Mouse (Mus musculus) ovary, adult 18-20 months (tissue): Measurements from ENCODE around the gene Fancd2.

Experiments used
- DNase-seq: peaks from one replicate; pipeline ENCODE4 v3.0.0; 2022; ENCODE audit warnings: low spot score, mixed read lengths

Gene Fancd2

DNA sequence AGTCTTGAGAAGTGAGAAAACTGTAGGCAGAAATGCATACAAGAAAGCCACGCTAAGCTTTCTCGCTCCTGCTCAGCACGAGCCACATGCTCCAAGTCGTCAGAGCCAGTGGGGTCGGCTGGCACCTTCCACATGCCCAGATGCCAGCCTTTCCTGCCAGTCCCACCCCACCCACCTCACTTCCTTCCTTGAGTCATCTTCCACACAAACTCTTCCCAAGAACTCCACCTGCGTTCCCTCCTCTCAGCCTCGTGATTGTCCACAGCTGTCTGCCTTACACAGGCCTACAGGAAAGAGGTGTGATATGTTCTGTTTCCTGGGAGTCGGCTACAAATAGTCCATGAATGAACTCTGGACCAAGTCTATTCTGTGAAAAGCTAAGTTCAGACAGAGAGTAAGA, 8.1 kb upstream of the Fancd2 start:
- no peak for DNase-seq

- DNase-seq: no peak
These were observed 440 bp downstream of the Fancd2 start for GRCm38 (mm10) chr6:113531840-113532404.

GRCm38 (mm10) chr6:113534886-113535285, 3.4 kb downstream of the Fancd2 start:
- no peak for DNase-seq

DNA sequence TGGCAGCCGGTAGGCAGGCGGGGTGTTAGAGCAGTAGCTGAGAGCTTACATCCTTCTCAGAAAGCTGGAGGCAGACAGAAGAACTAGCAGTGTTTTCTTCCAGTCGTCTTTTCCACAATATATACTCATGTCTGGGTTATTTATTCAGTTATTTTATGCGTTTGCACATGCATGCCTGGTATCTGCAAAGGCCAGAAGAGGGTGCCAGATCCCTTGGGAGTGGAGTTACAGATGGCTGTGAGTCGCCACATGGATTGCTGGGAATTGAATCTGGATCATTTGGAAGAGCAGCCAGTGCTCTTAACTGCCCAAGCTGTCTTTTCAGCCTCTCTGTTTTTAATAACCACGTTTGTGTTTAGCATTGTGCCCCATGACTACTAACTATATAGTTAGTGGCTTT, 10.1 kb downstream of the Fancd2 start:
- no peak for DNase-seq

- DNase-seq: no peak
These were observed 12.5 kb downstream of the Fancd2 start for GRCm38 (mm10) chr6:113543906-113544481.

DNA sequence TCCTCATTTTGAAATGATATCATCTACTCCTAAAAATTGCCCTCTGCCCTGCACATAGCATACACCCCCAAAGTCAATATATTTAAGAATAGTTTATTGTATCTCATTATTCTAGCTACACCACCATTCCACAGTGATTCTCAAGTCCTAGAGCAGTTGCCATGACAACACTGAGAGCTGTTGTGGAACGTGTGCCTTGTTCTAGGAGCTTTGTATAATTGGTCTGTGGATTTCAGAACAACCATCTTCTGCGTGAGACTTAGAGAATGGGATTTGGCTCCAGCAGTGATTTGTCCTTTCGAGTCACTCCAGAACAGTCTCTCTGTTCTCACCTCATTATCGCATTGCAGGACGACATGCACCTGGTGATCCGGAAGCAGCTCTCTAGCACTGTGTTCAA, 28.3 kb downstream of the Fancd2 start:
- DNase-seq: no peak

DNA sequence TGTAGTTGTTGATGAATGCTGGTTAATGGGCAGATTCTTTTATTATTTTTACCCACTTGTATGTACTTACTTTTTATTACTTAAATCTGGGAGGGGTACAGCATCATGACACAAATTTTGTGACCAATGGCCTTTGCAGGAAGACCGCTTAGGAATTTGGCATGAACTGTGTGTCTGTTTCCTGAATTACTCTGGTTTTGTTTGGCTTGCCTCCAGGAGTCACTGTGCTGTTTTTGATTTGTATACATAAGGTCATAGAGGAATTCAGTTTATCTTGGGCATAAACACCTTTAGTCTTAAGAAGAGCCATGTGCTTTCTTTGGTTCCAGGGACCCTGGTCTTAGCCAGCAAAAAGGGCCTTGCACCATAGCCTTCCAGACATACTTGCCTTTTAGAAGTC, 33.1 kb downstream of the Fancd2 start:
- DNase-seq: no peak

DNA sequence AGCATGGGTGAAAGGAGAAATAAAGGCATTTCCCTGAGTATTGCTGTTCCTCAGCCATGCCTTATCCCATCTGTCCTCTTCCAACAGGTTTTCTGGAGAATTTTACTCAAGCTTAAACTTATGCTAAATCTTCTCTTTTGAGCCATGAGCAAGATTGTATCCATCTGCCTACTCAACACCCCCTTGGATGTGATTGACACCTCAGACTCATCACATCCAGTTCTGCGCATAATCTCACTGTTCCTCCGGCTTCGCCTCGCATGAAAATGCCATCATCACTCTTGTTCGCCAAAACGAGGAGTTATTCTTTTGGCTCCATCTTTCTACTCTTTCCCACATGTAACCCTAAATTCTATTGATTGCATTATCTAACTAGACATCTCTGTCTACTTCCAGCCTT, 44.6 kb downstream of the Fancd2 start:
- no peak for DNase-seq

GRCm38 (mm10) chr6:113579306-113579705, 47.8 kb downstream of the Fancd2 start:
- DNase-seq: no peak

- no peak for DNase-seq
These were observed 51.5 kb downstream of the Fancd2 start for GRCm38 (mm10) chr6:113583023-113583422.

DNA sequence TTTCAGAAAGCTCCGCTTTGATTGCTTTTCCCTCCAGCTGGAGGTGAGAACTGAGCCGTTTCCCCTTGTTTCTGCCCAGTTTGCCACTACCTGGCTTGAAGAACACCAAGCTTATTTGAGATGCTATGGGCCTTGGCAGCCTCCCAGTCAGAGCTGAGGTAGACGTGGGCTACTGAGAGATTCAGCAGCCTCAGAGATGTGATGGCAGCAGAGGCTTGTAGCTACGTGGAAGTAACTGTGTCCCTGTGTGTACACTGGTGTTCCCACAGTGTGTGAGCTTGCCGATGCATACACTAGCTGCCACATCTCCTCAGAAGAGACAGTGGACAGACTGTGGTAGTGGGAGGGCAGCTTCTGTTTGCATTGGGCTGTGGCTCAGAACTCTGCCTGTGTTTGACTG, 53.6 kb downstream of the Fancd2 start:
- no peak for DNase-seq

DNA sequence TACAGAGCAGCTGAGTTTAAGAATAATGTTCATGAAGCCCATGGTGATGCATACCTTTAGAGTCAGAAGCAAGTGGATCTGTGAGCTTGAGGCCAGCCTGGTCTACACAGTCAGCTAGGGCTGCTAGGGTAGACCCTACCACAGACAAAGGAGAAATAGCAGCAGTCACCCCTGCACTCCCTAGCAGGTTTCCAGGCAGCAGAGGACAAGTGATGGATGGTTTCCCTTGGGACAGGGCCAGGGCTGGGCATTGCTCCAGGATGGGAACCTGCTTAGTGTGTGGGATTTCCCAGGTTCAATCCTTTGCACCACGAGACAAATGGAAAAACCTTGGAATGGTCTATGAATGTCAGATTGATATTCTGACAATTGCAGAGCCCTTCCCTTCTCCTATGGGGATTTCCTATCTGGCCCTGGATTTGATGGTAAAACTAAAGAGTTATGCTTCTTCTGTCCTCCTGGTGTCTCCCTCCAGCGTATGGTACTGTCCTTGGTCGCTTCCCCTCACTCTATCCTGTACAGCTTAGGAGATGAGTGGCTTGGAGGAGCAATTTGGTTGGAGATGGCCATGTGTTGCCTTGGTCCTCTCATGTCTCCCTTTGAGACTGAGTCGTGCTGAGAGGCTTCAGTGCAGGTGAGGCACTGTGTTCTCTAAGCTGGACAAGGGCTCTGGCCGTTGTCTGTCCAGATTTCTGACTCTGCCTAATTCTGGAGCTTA, 55.1 kb downstream of the Fancd2 start:
- DNase-seq: no peak

GRCm38 (mm10) chr6:113592637-113593036, 61.2 kb downstream of the Fancd2 start:
- no peak for DNase-seq

- no peak for DNase-seq
These were observed 66.5 kb downstream of the Fancd2 start for GRCm38 (mm10) chr6:113597945-113598344.

- peak; percentile 60 for DNase-seq
These were observed 68.4 kb downstream of the Fancd2 start for GRCm38 (mm10) chr6:113599833-113600232.

GRCm38 (mm10) chr6:113600543-113601139, 69.2 kb downstream of the Fancd2 start, which contains the start of gene Fancd2os:
Fancd2os (minus strand) TSS chr6:113600715.
- DNase-seq: no peak

DNA sequence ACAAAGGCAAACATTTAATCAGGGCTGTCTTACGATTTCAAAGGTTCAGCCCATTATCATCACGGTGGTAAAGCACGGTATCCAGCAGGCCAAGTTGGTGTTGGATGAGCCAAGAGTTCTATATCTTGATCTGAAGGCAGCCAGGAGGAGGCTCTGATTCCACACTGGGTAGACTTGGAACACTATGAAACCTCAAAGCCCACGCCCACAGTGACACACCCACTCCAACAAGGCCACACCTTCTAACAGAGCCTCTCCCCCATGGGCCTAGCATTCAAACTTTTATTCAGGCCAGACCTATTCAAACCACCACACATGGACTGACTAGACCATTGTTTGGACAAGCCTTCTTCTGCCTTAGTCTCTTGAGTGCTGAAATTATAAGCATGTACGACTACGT, 71.3 kb downstream of the Fancd2 start:
- no peak for DNase-seq

DNA sequence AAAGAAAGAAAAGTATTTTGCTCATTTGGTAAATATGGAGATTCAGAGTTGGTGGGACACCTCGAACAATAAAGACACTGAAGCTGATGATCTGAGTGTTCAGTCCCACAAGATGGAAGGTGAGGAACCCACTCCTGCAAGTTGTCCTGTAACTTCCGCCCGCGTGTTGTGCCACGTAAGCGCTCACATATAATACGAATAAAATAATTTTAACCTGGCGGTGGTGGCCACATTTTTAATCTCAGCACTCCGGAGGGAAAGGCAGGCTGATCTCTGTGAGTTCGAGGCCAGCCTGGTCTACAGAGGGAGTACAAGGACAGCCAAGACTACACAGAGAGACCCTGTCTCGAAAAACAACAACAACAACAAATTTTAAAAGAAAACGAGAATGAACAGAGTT, 72.5 kb downstream of the Fancd2 start:
- DNase-seq: no peak

DNA sequence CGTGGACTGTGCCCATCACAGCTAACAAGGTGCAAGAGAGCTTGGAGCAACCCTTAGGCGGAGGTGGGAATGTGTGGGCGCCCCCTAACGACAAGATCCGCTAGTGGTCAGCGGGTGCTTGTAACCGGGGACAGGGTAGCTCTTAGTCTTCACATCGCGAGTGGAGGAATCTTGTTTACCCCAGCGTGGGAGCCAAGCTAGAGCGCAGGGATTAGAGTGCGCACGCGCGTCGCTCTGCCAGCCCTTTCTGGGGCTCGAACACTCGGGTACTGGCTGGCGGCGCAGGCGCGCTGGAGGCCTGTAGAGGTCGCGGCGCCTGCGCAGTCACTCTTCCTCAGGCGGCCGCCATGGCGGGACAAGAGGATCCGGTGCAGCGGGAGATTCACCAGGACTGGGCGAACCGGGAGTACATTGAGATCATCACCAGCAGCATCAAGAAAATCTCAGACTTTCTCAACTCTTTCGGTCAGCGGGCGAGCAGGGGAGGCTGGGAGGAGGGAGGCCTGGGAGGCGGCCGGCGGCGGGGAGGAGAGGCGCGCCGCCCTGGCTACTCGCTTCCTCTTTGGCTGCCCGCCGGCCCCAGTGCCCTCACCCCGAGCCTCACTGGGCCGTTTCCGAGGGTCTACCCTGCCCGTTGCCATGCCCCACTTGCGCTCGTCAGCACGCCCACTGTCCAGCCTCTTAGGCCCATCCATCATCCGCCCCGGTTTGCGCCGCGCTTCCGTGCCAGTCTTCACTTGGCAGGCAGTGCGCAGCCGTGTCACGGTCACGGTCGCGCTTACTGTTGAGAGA, 73.1 kb downstream of the Fancd2 start, which contains the start of gene Brk1:
TSS of gene Brk1 (plus strand) at position 341 of the 792 bp plus-strand sequence.
- peak; percentile 82 for DNase-seq

GRCm38 (mm10) chr6:113605224-113605545, 73.7 kb downstream of the Fancd2 start:
- DNase-seq: no peak

- DNase-seq: no peak
These were observed 77.4 kb downstream of the Fancd2 start for GRCm38 (mm10) chr6:113608871-113609270.

DNA sequence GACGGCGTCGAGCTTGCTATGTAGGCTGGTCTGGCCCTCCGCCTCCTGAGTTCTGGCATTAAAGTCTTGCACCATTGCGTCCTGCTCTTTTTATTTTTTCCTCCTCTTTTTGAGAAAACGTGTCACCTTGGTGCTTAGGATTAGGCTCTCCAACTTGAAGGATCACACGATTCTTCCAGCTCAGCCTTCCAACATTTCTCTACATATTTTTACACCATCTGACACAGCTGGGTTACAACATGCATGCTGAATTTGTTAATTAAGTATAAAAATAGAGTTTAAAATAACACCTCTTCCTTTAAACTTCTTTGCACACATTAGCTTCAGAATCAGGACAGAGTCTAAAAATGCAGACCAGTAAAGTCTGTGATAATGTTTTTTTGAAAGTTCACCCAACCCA, 77.8 kb downstream of the Fancd2 start:
- no peak for DNase-seq
